Mouse (Mus musculus) heart, embryonic 10.5 days (tissue): ENCODE results near the gene Obp1a. TPM values are rescaled to one million over a fixed set of nuclear protein-coding genes. Genes with fewer than 3 reads are reported as not detected.

Source experiments
- DNase-seq: peaks from one replicate; pipeline ENCODE4 v3.0.0-alpha.2; 2017; ENCODE audit warnings: low spot score
- H3K27ac ChIP-seq: fragments of 300-500 bp; sonication (generic); 2 replicates; pipeline ENCODE4 v1.5.1; 2016; ENCODE audit warnings: mild to moderate bottlenecking
- H3K27me3 ChIP-seq: fragments of 300-500 bp; sonication (generic); 2 replicates; pipeline ENCODE4 v1.6.1; 2016; ENCODE audit warnings: mild to moderate bottlenecking; ENCODE audit not compliant: poor library complexity, insufficient read depth, severe bottlenecking
- H3K36me3 ChIP-seq: fragments of 300-500 bp; sonication (generic); 2 replicates; pipeline ENCODE4 v1.6.1; 2016; ENCODE audit warnings: mild to moderate bottlenecking, moderate library complexity
- H3K4me1 ChIP-seq: fragments of 300-500 bp; sonication (generic); 2 replicates; pipeline ENCODE4 v1.6.1; 2016; ENCODE audit warnings: mild to moderate bottlenecking
- H3K4me3 ChIP-seq: fragments of 300-500 bp; sonication (generic); 2 replicates; pipeline ENCODE4 v1.5.1; 2016; ENCODE audit warnings: mild to moderate bottlenecking, moderate library complexity
- H3K9me3 ChIP-seq: fragments of 300-500 bp; sonication (generic); 2 replicates; pipeline ENCODE4 v1.6.1; 2016; ENCODE audit warnings: mild to moderate bottlenecking, moderate library complexity
- WGBS: fragments of 180-500 bp; shearing (Covaris S2); methylation state at CpG from one replicate; pipeline ENCODE4 v1.1.7; 2016; 5-methylcytosine and 5-hydroxymethylcytosine counted together
- polyA plus RNA-seq: library from polyadenylated mRNA; unstranded; fragments of >200 nt; fragmentation: Nextera tagmentation; extraction: Ambion mirVana; gene quantifications from 2 replicates; pipeline ENCODE4 v1.2.1, GENCODE M21; 2016

Obp1a gene
- not detected in 2 replicates for polyA plus RNA-seq

DNA sequence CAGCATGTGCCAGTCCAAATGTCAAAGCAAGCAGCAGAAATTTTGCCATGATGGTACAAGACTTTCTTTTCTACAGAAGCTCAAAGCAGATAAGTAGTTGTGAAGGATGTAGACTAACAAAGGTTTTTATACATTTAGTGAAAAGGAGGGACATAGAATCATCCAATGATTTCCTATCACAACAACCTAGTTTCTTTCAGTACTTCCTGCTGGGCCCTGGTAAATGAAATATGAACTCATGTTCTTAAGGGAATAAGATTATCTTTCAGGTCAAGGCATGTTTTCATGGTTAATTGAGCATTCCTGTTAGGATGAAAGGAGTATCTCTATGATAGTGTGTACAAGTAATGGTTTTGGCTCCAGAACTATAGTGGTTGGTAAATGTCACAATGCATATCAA lies at the start of gene Obp1a:
TSS of gene Obp1a (minus strand) at position 101 of the 400 bp plus-strand sequence.
- Histone ChIP-seq H3K4me3 (no peak within 1 kb of the TSS), H3K27me3 (no peaks in the 10 kb centered on the region), H3K27ac (no peak within 1 kb of the TSS), H3K4me1 (no peaks in the 10 kb centered on the region), H3K9me3 (no peaks in the 10 kb centered on the region), H3K36me3 (no peaks in the 10 kb centered on the region)
- DNase-seq = no peak

DNA sequence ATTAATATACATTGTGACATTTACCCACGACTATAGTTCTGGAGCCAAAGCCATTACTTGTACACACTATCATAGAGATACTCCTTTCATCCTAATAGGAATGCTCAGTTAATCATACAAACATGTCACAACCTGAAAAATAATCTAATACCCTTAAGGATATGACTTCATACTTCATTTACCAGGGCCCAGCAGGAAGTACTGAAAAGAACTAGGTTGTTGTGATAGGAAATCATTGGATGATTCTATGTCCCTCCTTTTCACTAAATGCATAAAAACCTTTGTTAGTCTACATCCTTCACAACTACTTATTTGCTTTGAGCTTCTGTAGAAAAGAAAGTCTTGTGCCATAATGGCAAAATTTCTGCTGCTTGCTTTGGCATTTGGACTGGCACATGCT lies 34.0 kb upstream of the Obp1a start, which contains the start of gene Gm5938:
TSS of gene Gm5938 (plus strand) at position 301 of the 400 bp plus-strand sequence.
- H3K4me3 ChIP-seq = no peak within 1 kb of the TSS
- H3K4me1 ChIP-seq = no peaks in the 10 kb centered on the region
- WGBS = 71% methylated on average over 1 of the region's 1 CpGs
- H3K27ac ChIP-seq = no peak within 1 kb of the TSS
- no peaks in the 10 kb centered on the region for H3K27me3 ChIP-seq
- DNase-seq = no peak
- no peaks in the 10 kb centered on the region for H3K36me3 ChIP-seq
- no peaks in the 10 kb centered on the region for H3K9me3 ChIP-seq

Other genes with a start within 250 kb of the Obp1a start
- gene Pbsn, start 237.8 kb downstream of the Obp1a start, polyA plus RNA-seq = not detected in 2 replicates
- not detected in 2 replicates for gene Gm14744, start 226.6 kb downstream of the Obp1a start, polyA plus RNA-seq
- not detected in 2 replicates for gene 5430402E10Rik, start 166.3 kb downstream of the Obp1a start, polyA plus RNA-seq
- gene Gm5938, start 34.1 kb upstream of the Obp1a start, polyA plus RNA-seq = not detected in 2 replicates
- gene Obp1b, start 95.4 kb upstream of the Obp1a start, polyA plus RNA-seq = not detected in 2 replicates
- gene Gm14743, start 154.5 kb upstream of the Obp1a start, polyA plus RNA-seq = not detected in 2 replicates